Mouse (Mus musculus): ENCODE data around the gene Iah1.

Iah1 gene

GRCm38 (mm10) chr12:21370035-21370611, 53.9 kb downstream of the Iah1 start:
- DNase-seq, result no peak

- peak; percentile 96 for DNase-seq
Measured at GRCm38 (mm10) chr12:21373100-21373819, 57.1 kb downstream of the Iah1 start, which contains the start of gene Adam17. Gene Adam17, minus strand, starts transcription at chr12:21373632.

Measured in thymus, postnatal 14 days (tissue).